Mouse (Mus musculus): ENCODE data around the gene Nr3c2. TPM values are rescaled to one million over a fixed set of nuclear protein-coding genes. Genes with fewer than 3 reads are reported as not detected.

Nr3c2 gene
- polyA plus RNA-seq, 1 experiment from 2014 or later: 0.63 TPM

DNA sequence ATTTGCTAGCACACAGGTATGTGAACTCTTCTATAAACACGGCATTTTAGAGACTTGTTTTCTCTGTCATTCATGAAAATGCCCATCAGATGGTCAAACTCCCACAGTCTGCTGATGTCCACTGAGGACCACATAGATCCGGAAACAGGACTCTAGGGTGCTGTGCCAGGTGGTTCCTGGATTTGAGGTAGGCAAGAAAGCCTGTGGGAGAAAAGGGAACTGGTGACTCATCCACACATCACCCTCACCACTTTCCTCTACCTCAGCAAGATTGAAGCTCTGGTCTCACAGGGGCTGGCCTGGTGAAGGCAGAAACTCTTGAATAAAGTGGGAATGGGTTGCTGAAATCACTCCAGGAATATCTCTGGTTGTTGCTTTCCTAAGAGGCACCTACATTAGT is 213.5 kb downstream of the Nr3c2 start:
- Histone ChIP-seq H3K4me2 (no peak overlapping the region), H3K36me3 (replicated peaks) (no peaks in the 10 kb centered on the region), H3K27me3 (no peaks in the 10 kb centered on the region), H3K9ac (no peak overlapping the region), H3K9me3 (no peaks in the 10 kb centered on the region), H3K4me1 (no peaks in the 10 kb centered on the region), H3K4me3 (replicated peaks) (no peak overlapping the region), H3K27ac (no peak overlapping the region)
- WGBS: 90% methylated on average over 2 of the region's 2 CpGs
- ATAC-seq (ENCODE audit: low FRiP score): no peak

DNA sequence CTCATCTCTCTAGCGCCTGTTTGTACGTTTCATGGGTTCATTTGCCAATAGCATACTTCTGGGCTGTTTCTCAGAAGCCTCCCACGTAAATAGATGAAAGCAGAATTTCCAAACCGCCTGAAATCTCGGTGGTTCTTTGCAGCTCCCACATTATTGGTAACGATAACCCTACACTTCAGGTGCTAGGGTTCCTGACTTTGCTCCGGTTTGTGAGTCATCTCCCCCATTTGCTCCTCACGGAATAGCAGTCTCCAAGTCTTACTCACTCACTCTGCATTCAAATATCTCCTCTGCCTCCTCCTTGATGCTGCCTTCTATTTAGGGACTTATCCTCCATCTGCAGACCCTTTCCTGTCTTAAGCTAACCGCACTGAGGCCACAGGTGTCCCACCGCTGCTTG is 215.5 kb downstream of the Nr3c2 start:
- no peak overlapping the region for H3K4me3 ChIP-seq (replicated peaks)
- no peak for ATAC-seq (ENCODE audit: low FRiP score)
- WGBS: 90% methylated on average over 10 of the region's 10 CpGs
- H3K27me3 ChIP-seq: no peaks in the 10 kb centered on the region
- no peaks in the 10 kb centered on the region for H3K9me3 ChIP-seq
- no peaks in the 10 kb centered on the region for H3K4me1 ChIP-seq
- no peak overlapping the region for H3K27ac ChIP-seq
- no peaks in the 10 kb centered on the region for H3K36me3 ChIP-seq (replicated peaks)
- no peak overlapping the region for H3K4me2 ChIP-seq
- no peak overlapping the region for H3K9ac ChIP-seq

GRCm38 (mm10) chr8:77116419-77117079 is 217.3 kb downstream of the Nr3c2 start:
- 81% methylated on average over 7 of the region's 7 CpGs for WGBS

GRCm38 (mm10) chr8:77120810-77121570 is 221.7 kb downstream of the Nr3c2 start:
- 67% methylated on average over 10 of the region's 10 CpGs for WGBS
- no peaks in the 10 kb centered on the region for H3K27me3 ChIP-seq
- H3K9ac ChIP-seq: no peak overlapping the region
- H3K9me3 ChIP-seq: no peaks in the 10 kb centered on the region
- H3K4me3 ChIP-seq (replicated peaks): no peak overlapping the region
- H3K4me1 ChIP-seq: no peaks in the 10 kb centered on the region
- no peak for ATAC-seq (ENCODE audit: low FRiP score)
- no peak overlapping the region for H3K27ac ChIP-seq
- H3K4me2 ChIP-seq: no peak overlapping the region
- H3K36me3 ChIP-seq (replicated peaks): no peaks in the 10 kb centered on the region

More at GRCm38 (mm10) chr8:77116419-77117079, 217.3 kb downstream of the Nr3c2 start:
- H3K9ac ChIP-seq: no peak overlapping the region
- H3K4me1 ChIP-seq: no peaks in the 10 kb centered on the region
- no peaks in the 10 kb centered on the region for H3K27me3 ChIP-seq
- H3K9me3 ChIP-seq: no peaks in the 10 kb centered on the region
- no peak overlapping the region for H3K4me2 ChIP-seq
- no peak for ATAC-seq (ENCODE audit: low FRiP score)
- H3K27ac ChIP-seq: no peak overlapping the region
- H3K4me3 ChIP-seq (replicated peaks): no peak overlapping the region
- H3K36me3 ChIP-seq (replicated peaks): no peaks in the 10 kb centered on the region

GRCm38 (mm10) chr8:77121571-77121890 is 222.3 kb downstream of the Nr3c2 start:
- Histone ChIP-seq H3K4me2 (no peak overlapping the region), H3K4me1 (no peaks in the 10 kb centered on the region), H3K9me3 (no peaks in the 10 kb centered on the region), H3K36me3 (replicated peaks) (no peaks in the 10 kb centered on the region), H3K4me3 (replicated peaks) (no peak overlapping the region), H3K9ac (no peak overlapping the region), H3K27me3 (no peaks in the 10 kb centered on the region), H3K27ac (no peak overlapping the region)
- no peak for ATAC-seq (ENCODE audit: low FRiP score)
- 23% methylated on average over 1 of the region's 1 CpGs for WGBS

- H3K4me3 ChIP-seq (replicated peaks): no peak overlapping the region
- 80% methylated on average over 5 of the region's 5 CpGs for WGBS
- no peak overlapping the region for H3K4me2 ChIP-seq
- no peaks in the 10 kb centered on the region for H3K9me3 ChIP-seq
- no peak for ATAC-seq (ENCODE audit: low FRiP score)
- no peaks in the 10 kb centered on the region for H3K27me3 ChIP-seq
- no peaks in the 10 kb centered on the region for H3K4me1 ChIP-seq
- no peaks in the 10 kb centered on the region for H3K36me3 ChIP-seq (replicated peaks)
- no peak overlapping the region for H3K27ac ChIP-seq
- no peak overlapping the region for H3K9ac ChIP-seq
Measured at GRCm38 (mm10) chr8:77122300-77122699, 223.1 kb downstream of the Nr3c2 start.

GRCm38 (mm10) chr8:77125777-77126176 is 226.5 kb downstream of the Nr3c2 start:
- H3K9ac ChIP-seq: no peak overlapping the region
- no peak overlapping the region for H3K4me3 ChIP-seq (replicated peaks)
- H3K9me3 ChIP-seq: no peaks in the 10 kb centered on the region
- H3K27ac ChIP-seq: no peak overlapping the region
- no peaks in the 10 kb centered on the region for H3K36me3 ChIP-seq (replicated peaks)
- 94% methylated on average over 7 of the region's 7 CpGs for WGBS
- ATAC-seq (ENCODE audit: low FRiP score): no peak
- H3K4me2 ChIP-seq: no peak overlapping the region
- H3K27me3 ChIP-seq: no peaks in the 10 kb centered on the region
- no peaks in the 10 kb centered on the region for H3K4me1 ChIP-seq

DNA sequence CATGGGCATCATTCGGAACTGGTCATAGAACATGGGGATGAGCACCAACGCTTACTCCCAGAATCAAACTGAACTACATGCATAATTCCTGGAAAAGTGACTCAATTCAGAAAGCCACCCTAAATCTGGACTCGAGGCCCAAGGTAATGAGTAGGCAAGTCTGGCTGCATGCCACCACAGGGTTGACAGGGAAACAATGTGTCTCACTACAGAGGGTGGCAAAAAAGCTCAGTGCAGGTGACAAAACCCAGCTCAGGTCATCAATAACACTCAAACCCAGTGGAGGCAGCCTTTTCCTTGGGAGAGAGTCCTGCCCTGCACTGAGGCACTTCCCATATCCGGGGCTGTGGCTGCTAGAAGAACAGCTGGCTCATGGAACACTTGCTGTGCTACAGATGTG is 228.8 kb downstream of the Nr3c2 start:
- no peak for ATAC-seq (ENCODE audit: low FRiP score)

DNA sequence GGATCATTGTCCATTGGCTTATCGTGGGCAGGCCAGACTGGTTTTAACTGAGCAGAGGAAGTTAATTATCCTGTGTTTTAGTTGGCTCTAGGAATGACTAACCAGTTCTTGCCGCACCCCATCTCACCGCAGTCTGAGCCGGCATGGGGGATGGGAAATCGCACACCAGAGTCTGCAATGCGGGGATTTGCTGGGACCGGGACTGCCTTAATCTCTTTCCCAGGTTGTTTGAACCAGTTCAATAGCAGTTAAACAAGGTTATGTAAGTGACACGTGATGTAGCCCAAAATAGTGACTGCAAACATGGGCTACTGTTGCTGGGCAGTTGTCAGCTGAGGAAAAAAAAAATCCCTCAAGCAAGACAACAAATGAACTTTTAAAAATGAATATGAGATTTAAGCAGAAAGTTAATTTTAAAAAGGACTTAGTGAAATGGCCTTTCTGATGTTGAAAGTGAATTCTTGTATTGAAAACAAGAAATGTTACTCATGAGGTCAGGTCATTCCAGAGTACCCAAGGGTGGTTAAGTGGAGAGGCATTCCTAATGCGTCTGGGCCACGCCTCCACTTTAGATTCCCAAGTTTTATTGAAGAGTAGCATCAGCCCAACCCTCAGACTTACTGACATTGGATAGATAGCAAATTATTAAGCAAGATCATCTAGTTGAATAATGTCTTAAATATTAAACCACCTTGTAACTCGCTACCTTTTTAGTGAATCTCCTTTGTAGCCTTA is 233.8 kb downstream of the Nr3c2 start:
- H3K9me3 ChIP-seq: no peaks in the 10 kb centered on the region
- 25% methylated on average over 11 of the region's 11 CpGs for WGBS
- no peak for ATAC-seq (ENCODE audit: low FRiP score)

More for the DNA sequence above, 228.8 kb downstream of the Nr3c2 start:
- no peak overlapping the region for H3K9ac ChIP-seq
- no peaks in the 10 kb centered on the region for H3K36me3 ChIP-seq (replicated peaks)
- H3K4me1 ChIP-seq: peaks cover 3% of the 10 kb centered on the region
- H3K27me3 ChIP-seq: no peaks in the 10 kb centered on the region
- H3K4me2 ChIP-seq: no peak overlapping the region
- H3K4me3 ChIP-seq (replicated peaks): no peak overlapping the region
- no peak overlapping the region for H3K27ac ChIP-seq
- no peaks in the 10 kb centered on the region for H3K9me3 ChIP-seq
- 93% methylated on average over 4 of the region's 4 CpGs for WGBS

DNA sequence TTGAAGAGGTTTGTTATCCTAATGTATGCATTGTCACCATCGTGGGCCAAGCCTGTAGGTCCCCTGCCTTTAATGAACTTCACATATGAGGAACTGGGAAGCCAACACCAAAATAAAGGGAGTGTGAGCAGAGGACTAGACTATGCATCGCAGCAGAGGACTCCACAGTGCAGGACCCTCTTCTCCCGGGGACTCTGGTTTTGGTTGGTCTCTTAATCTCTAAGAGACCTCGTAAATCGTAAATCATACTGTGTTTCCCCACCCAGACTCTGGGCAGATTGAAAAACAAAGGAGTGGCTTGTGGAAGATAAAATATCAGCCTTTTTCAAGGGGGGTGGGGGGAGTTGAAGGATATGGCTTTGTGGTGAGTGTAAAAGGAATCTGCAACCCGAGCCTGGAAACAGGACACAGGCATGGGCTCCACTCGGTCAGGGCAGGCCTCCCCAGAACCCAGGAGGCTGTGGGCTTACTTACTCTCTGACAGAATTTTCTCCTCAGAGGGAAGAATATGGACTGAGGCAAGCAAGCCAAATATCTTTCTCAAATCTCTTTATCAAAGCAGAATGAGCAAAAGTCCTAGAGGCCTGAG is 234.6 kb downstream of the Nr3c2 start:
- ATAC-seq (ENCODE audit: low FRiP score): no peak
- Histone ChIP-seq H3K4me1 (peaks cover 3% of the 10 kb centered on the region), H3K4me2 (no peak overlapping the region), H3K9ac (no peak overlapping the region), H3K27me3 (no peaks in the 10 kb centered on the region), H3K36me3 (replicated peaks) (no peaks in the 10 kb centered on the region), H3K27ac (no peak overlapping the region), H3K9me3 (no peaks in the 10 kb centered on the region), H3K4me3 (replicated peaks) (no peak overlapping the region)
- WGBS: 66% methylated on average over 7 of the region's 7 CpGs

More for the DNA sequence above, 233.8 kb downstream of the Nr3c2 start:
- no peak overlapping the region for H3K9ac ChIP-seq
- no peak overlapping the region for H3K4me3 ChIP-seq (replicated peaks)
- H3K4me2 ChIP-seq: no peak overlapping the region
- H3K27me3 ChIP-seq: no peaks in the 10 kb centered on the region
- no peaks in the 10 kb centered on the region for H3K36me3 ChIP-seq (replicated peaks)
- no peak overlapping the region for H3K27ac ChIP-seq
- H3K4me1 ChIP-seq: peaks cover 3% of the 10 kb centered on the region

DNA sequence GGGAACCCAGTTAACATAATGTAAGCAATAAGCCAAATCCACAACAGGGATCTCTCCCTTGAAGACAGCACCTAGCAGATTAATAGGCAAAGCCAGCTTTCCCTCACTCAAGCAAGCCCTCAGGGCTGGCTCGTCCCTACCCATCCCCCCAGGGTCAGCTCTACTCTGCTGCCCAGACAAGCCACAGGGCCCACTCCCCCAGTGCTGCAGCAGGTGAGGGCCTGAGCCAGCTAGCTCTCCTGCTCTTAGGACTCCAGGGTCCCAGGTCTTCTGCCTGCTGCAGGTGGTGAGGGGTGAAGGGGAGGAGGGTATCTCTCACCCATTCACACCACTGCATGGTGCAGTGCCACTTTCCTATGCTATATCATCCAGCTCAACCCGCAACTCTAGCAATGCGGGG is 246.0 kb downstream of the Nr3c2 start:
- no peaks in the 10 kb centered on the region for H3K9me3 ChIP-seq
- H3K4me1 ChIP-seq: no peaks in the 10 kb centered on the region
- 80% methylated on average over 3 of the region's 3 CpGs for WGBS
- H3K27me3 ChIP-seq: no peaks in the 10 kb centered on the region
- H3K4me2 ChIP-seq: no peak overlapping the region
- ATAC-seq (ENCODE audit: low FRiP score): no peak
- no peak overlapping the region for H3K9ac ChIP-seq
- no peak overlapping the region for H3K4me3 ChIP-seq (replicated peaks)
- no peaks in the 10 kb centered on the region for H3K36me3 ChIP-seq (replicated peaks)
- H3K27ac ChIP-seq: no peak overlapping the region

DNA sequence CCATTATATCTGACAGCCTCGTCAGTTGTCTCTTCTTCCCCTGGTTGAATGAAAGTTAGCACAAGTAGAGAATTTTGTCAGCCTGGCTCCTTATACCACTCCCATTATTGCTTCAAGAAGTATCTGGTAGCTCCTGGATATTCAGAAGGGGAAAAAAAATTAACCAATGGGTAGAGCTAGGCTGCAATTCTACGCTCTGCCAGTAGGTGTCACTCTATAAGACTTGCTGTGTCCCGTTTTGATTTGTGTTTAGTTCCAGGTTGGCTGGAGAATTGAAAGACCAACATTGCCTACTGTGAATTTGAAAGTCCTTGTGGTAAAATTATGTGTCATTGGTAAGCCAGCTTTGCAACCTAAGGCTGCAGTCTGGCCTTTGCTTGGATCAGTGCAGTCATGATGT is 255.3 kb downstream of the Nr3c2 start:
- 44% methylated on average over 3 of the region's 3 CpGs for WGBS

More for the DNA sequence above, 255.3 kb downstream of the Nr3c2 start:
- Histone ChIP-seq H3K4me3 (replicated peaks) (no peak overlapping the region), H3K4me1 (no peaks in the 10 kb centered on the region), H3K27ac (no peak overlapping the region), H3K36me3 (replicated peaks) (no peaks in the 10 kb centered on the region), H3K4me2 (no peak overlapping the region), H3K27me3 (no peaks in the 10 kb centered on the region), H3K9ac (no peak overlapping the region), H3K9me3 (no peaks in the 10 kb centered on the region)
- no peak for ATAC-seq (ENCODE audit: low FRiP score)
